Mouse (Mus musculus) spleen, embryonic (tissue): ENCODE measurements around the gene Gucy2d.

Experiments used
- CTCF ChIA-PET: fragments of 350-600 bp; sonication (Branson Sonifier 250); formaldehyde crosslinking; loops from one replicate; lab custom pipeline; 2022; lab: Charles Lee

Gucy2d gene

DNA sequence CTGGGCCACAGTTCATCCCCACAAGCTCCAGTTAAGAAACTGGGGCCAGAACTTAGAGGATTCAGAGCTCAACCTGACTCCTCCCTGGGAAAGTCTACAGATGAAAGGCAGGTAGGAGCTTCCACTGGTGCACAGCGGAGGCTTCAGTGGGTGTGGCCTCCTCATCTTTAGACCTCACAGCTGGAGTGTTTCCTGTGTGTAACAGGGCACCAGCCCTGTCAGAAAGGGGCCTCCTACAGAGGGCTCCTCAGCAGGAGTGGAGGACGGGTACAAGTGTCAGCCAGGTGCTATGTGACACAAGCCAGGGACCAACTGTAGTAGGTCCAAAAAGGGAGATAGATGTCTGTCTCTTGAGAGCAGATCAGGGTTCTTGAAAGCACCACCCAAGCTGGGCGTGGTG lies 73.0 kb downstream of the Gucy2d start:
- CTCF ChIA-PET: no interaction called here

DNA sequence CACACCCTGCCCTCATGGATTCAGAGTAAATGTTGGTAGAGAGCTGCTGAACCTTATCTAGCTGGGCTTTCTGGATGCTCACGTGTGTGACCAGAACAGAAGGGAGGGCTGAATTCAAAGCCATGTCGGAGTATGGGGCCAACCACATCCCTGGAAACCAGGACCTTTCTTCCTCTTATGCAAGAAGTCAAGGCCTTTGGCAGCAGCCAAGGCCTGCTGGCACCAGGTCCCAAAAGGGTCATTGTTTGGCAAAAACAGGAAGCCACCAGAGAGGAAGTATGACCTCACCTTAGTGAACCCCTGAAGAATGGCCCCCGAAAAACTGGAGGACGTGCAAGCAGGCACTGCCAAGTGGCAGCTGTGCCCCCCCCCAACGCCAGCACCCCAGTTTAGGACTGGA lies 82.4 kb downstream of the Gucy2d start:
- CTCF ChIA-PET: interaction anchor here (1.0 kb wide), 1 partner anchor 14 kb away, joined by 4 read pairs; no protein-coding TSS in a partner anchor

DNA sequence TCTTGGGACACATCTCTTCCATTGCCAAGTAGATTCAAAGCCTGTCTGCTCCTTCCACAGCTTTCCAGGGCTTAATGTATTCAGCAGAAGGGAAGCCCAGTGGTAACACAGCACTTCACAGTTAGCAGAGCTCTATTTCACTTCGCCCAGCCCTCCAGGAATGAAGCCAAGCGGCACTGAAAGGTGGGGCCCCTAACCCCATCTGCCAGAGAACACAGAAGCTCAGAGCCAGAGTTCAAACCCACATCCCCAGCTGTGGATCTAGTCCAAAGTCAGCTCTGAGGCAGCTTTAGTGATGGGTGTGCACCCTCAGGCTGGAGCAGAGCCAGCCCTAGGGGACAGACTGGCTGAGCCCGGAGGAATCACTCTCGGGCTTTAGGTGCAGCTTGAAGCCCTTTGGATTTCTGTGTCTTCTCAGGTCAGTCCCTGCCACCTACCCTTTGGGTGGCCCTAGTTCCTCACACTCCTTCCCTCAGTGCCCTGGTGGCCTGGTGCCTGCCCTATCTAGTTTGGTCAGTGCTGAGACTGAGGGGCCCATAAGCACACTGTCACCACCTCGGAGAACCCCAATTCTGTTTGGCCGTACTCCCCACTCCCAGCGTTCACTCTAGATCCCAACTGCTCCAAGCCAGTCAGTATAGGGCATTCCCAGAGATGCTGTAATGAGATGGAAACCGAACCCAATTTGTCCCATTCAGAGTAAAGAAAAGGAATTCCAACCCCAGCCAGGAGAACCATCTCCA lies 83.0 kb downstream of the Gucy2d start:
- CTCF ChIA-PET: interaction anchor here (1.0 kb wide), 1 partner anchor 13 kb away, joined by 4 read pairs; no protein-coding TSS in a partner anchor

DNA sequence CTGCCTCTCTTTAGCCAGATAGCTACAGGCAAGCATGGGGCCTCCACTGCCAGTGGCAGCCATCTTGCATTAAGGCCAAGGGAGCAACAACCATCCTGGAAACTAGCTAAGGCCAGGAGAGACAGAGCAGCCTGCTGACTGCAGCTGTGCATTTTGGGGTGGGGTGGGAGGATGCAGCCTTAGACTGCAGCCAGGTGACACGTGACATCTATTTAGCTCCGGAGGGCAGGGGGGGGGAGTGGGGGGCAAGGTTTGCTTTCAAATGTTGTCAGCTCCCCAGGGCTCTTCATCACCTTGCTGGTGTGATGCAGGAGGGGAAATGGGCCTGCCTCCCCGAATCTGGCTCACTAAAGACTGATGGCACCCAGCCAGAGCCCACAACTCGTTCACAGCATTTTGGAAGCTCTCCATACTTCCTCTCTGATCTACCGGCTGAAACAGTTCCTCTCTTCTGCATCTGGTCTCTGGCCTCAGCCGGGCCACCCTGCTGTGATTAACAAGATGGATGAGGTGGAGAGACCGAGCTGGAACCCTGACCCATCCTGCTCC lies 83.7 kb downstream of the Gucy2d start:
- CTCF ChIA-PET: interaction anchor here (0.5 to 0.6 kb wide), 2 partner anchors 78 to 182 kb away, joined by 4 read pairs; no protein-coding TSS in a partner anchor

DNA sequence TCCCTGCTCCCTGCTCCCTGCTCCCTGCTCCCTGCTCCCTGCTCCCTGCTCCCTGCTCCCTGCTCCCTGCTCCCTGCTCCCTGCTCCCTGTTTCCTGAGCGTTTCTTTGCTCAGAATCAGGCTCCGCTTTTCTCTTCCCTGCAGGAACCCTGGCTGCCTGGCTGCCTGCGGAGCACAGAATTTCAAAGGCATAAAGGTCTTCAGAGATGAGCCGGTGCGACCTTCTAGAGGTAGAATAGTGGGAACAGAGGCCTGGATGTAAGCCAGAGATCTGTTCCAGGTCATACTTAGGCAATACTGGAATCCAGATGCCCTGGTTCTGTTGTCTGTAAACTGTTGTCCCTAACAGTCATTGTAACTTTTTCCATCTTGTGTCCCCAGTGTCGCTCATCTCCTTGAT lies 84.2 kb downstream of the Gucy2d start:
- CTCF ChIA-PET: interaction anchor here (0.5 to 0.6 kb wide), 2 partner anchors 78 to 181 kb away, joined by 4 read pairs; no protein-coding TSS in a partner anchor

DNA sequence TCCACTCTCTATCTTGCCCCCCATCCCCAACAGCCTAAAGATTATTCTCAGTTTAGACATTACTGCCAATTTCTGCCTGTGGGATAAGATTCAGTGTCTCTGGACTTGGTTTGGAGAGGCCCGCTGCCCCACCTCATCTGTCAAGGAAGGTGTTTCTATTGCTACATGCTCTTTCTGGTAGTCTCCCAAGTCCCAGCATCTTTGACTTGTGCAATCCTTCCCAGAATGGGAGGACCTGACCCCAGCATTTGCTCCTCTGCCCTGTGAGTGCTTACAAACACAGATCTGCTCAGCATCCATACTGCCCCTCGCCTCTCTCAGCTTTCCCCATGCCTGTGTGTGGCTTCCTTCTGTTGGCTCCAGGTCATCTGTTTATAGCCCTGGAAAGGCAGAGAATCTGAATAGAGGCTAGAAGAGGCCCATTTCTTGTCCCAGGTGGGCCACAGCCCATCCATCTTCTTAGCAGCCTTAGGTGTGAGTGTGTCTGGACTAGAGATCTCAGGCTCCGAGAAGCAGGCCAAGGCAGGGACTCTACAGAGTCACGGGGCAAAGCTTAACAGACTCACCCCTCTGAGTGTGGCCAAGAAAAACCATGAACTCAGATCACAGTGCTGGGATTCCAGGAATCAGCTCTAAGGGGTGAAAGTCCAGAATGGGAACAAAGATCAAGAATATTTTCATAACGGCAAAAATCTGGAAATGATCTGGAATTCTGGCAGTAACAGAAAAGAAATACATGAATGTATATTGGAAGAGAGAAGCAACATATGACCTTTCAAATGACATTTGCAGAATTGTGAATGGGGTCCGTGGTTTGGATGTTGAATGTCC lies 84.9 kb downstream of the Gucy2d start:
- CTCF ChIA-PET: no interaction called here
